Mouse (Mus musculus): ENCODE results near the gene Tmem18. TPM values are rescaled to one million over a fixed set of nuclear protein-coding genes. Genes with fewer than 3 reads are reported as not detected.

Tmem18 gene
- polyA plus RNA-seq, 1 experiment from 2014 or later: 20.1 TPM

DNA sequence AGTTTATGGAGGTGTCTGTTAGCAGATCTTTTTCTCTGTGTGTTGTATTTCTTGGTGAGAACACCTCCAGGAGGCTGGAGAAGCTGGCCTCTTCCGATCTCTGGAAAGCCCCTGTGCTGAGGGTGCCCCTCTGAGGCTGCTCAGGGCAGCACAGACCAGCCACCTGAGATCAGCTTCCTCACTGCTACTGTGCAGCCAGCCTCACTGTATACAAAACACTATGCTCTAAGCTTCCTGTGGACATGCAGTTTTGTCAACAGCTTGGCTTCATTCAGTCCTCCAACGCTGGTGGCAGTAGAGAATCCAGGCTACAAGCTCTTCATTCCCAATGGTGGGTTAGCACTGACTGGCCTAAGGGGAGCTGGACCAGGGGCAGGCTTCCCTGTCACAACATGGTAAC, 15.8 kb downstream of the Tmem18 start:
- no peaks in the 10 kb centered on the region for H3K9me3 ChIP-seq
- H3K4me1 ChIP-seq (replicated peaks): no peaks in the 10 kb centered on the region
- no peak overlapping the region for H3K4me2 ChIP-seq (replicated peaks)
- H3K4me3 ChIP-seq (replicated peaks): no peak overlapping the region
- H3K27me3 ChIP-seq (replicated peaks): no peaks in the 10 kb centered on the region
- H3K9ac ChIP-seq: no peak overlapping the region
- no peak for ATAC-seq
- H3K36me3 ChIP-seq: no peaks in the 10 kb centered on the region
- no peak overlapping the region for H3K27ac ChIP-seq
- WGBS: 75% methylated on average over 2 of the region's 2 CpGs

DNA sequence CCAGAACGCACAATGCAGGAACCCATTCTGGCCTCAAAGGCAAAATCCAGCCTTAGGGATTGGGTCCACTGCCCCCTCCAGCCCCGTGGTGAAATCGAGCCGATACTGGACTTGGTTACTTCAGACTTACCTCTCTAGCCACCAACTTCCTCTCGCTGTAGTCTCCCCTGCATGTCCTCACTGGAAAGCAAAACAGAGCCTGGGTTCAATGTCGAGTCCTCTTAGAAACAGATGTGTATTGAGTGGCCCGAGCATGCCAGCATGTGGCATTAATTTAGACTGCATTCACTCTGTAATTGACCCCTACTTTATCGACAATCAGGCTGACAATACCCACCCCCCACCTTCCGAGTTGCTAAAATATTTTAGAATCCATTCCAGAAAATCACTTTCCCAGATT, 19.8 kb downstream of the Tmem18 start:
- H3K4me2 ChIP-seq (replicated peaks): no peak overlapping the region
- no peaks in the 10 kb centered on the region for H3K36me3 ChIP-seq
- no peaks in the 10 kb centered on the region for H3K27me3 ChIP-seq (replicated peaks)
- no peak overlapping the region for H3K4me3 ChIP-seq (replicated peaks)
- H3K9me3 ChIP-seq: no peaks in the 10 kb centered on the region
- no peak overlapping the region for H3K27ac ChIP-seq
- 77% methylated on average over 9 of the region's 9 CpGs for WGBS
- no peaks in the 10 kb centered on the region for H3K4me1 ChIP-seq (replicated peaks)
- no peak overlapping the region for H3K9ac ChIP-seq
- ATAC-seq: no peak

DNA sequence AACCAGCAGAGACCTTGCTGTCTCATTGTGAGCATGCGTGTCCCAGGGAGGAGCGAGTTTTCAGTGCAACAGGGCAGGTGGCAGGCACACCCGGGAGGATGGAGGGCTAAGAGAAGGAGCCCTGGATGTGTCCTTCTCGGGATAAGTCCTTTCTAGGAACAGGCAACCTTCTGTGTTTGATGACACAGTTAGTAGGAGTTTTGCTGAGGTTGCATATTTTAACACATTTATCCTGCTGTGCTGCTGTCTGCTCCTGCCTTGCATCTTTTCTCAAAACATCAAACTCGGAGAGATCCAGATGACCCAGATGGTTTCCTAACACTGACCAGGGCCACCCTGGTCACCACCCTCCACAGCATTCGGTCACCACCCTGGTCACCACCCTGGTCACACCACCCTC, 20.6 kb downstream of the Tmem18 start:
- Histone ChIP-seq H3K9ac (no peak overlapping the region), H3K4me2 (replicated peaks) (no peak overlapping the region), H3K27ac (no peak overlapping the region), H3K27me3 (replicated peaks) (no peaks in the 10 kb centered on the region), H3K9me3 (no peaks in the 10 kb centered on the region), H3K4me3 (replicated peaks) (no peak overlapping the region), H3K4me1 (replicated peaks) (no peaks in the 10 kb centered on the region), H3K36me3 (no peaks in the 10 kb centered on the region)
- WGBS: 82% methylated on average over 6 of the region's 6 CpGs
- ATAC-seq: no peak

DNA sequence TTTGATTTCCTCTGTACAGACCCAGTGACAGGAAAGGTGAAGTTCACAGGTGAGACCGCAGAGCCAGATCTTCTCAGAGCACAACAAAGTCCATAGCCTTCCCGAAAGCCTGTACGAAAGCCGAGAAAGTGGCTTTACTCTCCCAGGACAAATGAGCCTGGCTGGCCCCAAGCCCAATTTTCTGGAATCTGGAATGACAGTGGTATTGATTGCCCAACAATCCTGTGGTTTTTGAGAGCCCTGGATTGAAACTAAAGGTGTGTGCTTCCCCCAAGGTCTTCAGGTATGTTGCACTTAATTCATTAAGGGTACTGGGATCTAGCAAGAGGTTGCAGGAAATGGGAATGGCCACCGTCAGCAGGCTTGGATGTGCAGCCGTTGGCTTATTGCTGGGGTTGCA, 21.7 kb downstream of the Tmem18 start:
- no peaks in the 10 kb centered on the region for H3K27me3 ChIP-seq (replicated peaks)
- 91% methylated on average over 6 of the region's 6 CpGs for WGBS
- no peak overlapping the region for H3K9ac ChIP-seq
- ATAC-seq: no peak
- H3K4me3 ChIP-seq (replicated peaks): no peak overlapping the region
- H3K27ac ChIP-seq: no peak overlapping the region
- H3K9me3 ChIP-seq: no peaks in the 10 kb centered on the region
- no peak overlapping the region for H3K4me2 ChIP-seq (replicated peaks)
- no peaks in the 10 kb centered on the region for H3K4me1 ChIP-seq (replicated peaks)
- H3K36me3 ChIP-seq: no peaks in the 10 kb centered on the region

DNA sequence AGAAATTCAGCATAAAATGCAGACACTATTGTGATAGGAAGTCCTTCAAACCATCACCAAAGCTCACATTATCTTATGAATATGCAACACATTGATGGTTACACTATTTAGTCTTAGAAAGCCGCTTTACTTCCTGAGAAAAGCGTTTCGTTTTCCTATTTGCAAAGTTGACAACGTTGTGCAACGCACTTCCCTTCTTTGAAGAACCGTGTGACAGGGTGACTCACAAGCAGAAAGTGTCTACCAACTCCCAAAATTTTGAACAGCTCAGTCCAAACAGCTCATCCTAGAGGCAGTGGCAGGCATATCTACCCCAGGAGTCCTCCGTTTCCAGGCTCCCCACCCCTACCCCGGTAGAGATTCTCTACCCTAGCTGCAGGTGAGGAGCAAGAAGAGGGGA, 22.5 kb downstream of the Tmem18 start:
- Histone ChIP-seq H3K27me3 (replicated peaks) (no peaks in the 10 kb centered on the region), H3K9ac (no peak overlapping the region), H3K36me3 (no peaks in the 10 kb centered on the region), H3K4me2 (replicated peaks) (no peak overlapping the region), H3K4me1 (replicated peaks) (no peaks in the 10 kb centered on the region), H3K4me3 (replicated peaks) (no peak overlapping the region), H3K27ac (no peak overlapping the region), H3K9me3 (no peaks in the 10 kb centered on the region)
- no peak for ATAC-seq
- 78% methylated on average over 8 of the region's 8 CpGs for WGBS

DNA sequence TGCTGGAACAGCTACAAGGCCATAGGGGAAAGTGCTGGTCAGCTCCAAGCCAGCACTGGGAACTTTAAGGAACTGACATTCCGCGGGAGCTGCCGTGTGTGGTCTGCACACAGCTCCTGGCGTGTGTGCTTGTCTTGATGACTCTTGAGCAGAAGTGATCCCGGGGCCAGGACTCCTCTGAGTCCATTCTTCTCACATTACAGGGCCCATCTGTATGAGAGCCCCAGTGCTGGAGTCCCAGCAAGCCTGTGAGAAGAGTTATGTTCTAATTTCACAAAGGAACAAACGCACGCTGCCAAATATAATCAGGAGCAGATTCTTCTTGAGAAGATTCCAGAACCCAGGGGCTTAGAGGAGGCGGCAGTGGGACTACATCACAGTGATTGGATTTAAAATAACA, 34.2 kb downstream of the Tmem18 start:
- H3K4me2 ChIP-seq (replicated peaks): no peak overlapping the region
- ATAC-seq: peak; percentile 31; the same call in 1 of the 2 replicates
- H3K27me3 ChIP-seq (replicated peaks): no peaks in the 10 kb centered on the region
- H3K9me3 ChIP-seq: no peaks in the 10 kb centered on the region
- H3K36me3 ChIP-seq: no peaks in the 10 kb centered on the region
- H3K4me1 ChIP-seq (replicated peaks): no peaks in the 10 kb centered on the region
- H3K9ac ChIP-seq: no peak overlapping the region
- no peak overlapping the region for H3K27ac ChIP-seq
- no peak overlapping the region for H3K4me3 ChIP-seq (replicated peaks)
- 26% methylated on average over 8 of the region's 8 CpGs for WGBS

DNA sequence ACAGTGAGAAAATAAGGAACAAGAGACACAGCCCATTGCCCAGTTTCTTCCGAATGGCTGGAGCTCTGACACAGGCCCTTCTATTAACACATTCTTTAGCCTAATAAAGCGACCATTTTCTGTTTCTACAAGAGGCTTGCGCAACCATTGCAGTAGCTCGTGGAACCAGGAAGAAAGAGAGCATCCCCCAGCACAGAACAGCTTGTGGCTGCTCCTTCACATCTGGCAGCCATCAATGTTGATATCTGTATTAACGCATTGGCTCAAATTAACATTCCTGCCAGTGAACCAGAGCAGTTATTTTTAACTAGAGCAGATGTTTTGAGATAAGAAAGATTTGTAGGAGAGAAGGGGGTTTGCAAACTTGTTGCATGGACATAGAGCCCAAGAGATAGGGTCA, 44.2 kb downstream of the Tmem18 start:
- no peaks in the 10 kb centered on the region for H3K4me1 ChIP-seq (replicated peaks)
- no peak overlapping the region for H3K27ac ChIP-seq
- H3K4me2 ChIP-seq (replicated peaks): no peak overlapping the region
- no peak overlapping the region for H3K9ac ChIP-seq
- peak; percentile 66 for ATAC-seq
- H3K9me3 ChIP-seq: no peaks in the 10 kb centered on the region
- no peaks in the 10 kb centered on the region for H3K27me3 ChIP-seq (replicated peaks)
- no peaks in the 10 kb centered on the region for H3K36me3 ChIP-seq
- H3K4me3 ChIP-seq (replicated peaks): no peak overlapping the region
- 36% methylated on average over 5 of the region's 5 CpGs for WGBS

DNA sequence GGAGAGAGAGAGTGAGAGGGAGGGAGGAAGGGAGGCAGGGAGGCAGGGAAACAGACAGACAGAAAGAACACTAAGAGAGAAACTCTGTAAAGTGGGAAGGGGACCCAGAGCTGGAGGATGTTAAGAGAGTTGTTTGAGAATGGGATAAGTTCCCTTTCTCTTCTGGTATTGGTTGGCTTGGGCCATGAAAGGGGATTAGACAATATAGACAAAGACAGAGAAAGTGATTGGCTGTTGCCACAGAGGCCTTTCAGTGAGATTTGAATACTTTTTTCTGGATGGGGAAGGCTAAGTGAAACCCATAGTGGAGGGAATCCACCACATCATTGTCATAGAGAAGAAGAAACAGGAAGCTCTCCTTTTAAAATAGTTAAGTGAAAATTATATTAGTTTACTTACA, 50.3 kb downstream of the Tmem18 start:
- Histone ChIP-seq H3K36me3 (no peaks in the 10 kb centered on the region), H3K27me3 (replicated peaks) (no peaks in the 10 kb centered on the region), H3K4me3 (replicated peaks) (no peak overlapping the region), H3K4me1 (replicated peaks) (no peaks in the 10 kb centered on the region), H3K27ac (no peak overlapping the region), H3K9ac (no peak overlapping the region), H3K4me2 (replicated peaks) (no peak overlapping the region), H3K9me3 (no peaks in the 10 kb centered on the region)
- ATAC-seq: no peak

Other genes starting within 250 kb of the Tmem18 start
- 25.6 and 27.6 TPM in 2 replicates for gene Sntg2, start 211.1 kb upstream of the Tmem18 start, polyA plus RNA-seq (2015; fragmentation: Nextera tagmentation; extraction: Ambion mirVana)

Measured in intestine, embryonic 15.5 days (tissue).